Mouse (Mus musculus): ENCODE data around the gene Kif1c. TPM values are rescaled to one million over a fixed set of nuclear protein-coding genes. Genes with fewer than 3 reads are reported as not detected.

Gene Kif1c
- total RNA-seq, 2 experiments from 2014 or later = 388 to 467 TPM

GRCm38 (mm10) chr11:70667271-70668150 is 32.8 kb upstream of the Kif1c start:
- no peak for DNase-seq

DNA sequence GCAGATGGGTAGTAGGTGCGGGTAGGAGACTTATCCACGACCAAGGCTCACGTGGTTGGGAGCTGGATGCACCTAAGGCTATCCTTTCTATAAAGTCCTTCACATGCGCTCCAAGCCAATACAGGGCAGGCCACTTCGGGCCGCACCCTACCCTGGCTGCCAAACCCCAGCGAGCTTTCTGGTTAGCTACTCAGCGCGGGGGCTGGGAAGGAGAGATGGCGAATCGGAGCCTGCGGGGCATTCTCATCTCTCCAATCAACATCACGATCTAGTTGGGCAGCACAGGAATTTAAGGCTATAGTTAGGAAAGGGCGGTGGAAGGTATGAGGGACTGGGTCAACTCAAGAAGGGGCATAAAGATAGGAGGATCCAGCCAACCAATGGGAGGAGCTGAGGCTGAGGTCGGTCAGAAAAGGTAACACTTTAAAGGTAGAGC is 32.0 kb upstream of the Kif1c start:
- peak; percentile 84 for DNase-seq

DNA sequence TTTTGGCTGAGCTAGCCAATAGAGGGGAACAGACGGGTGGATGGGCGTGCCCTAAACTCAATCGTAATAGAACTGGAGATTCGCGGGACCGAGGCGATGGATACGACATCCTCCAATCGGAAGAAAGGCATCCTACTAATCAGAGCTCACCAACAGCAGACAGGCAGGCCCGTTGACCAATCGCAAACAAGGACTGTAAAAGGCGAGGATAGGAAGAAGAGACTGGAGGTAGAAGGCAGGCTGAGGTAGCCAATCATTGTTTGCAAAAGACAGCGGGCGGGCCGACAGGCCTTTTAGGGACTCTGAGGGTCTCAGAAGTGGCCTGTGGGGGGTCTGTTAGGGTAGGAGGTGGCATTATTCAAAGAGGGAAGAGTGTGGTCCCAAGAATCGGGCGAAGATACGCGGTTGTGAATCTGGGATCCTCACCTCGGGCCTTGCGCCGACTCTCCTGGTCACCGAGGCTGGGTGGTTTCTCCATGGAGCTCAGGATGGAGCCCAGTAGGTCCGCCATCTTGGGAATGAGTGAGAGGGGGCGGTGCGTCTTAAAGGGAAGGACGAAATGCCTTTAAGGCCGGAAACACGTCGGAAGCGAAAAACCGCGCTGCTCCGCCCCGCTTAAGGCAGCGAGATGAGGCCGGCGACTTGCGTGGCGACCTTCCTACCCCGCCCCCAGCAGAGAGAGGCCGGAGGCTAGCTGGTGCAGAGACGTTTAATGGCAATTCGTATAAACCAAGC is 31.4 kb upstream of the Kif1c start, which contains the start of gene Spag7:
Gene Spag7, minus strand, starts transcription at position 646 of the 735 bp plus-strand sequence.
- DNase-seq = peak; percentile 98

DNA sequence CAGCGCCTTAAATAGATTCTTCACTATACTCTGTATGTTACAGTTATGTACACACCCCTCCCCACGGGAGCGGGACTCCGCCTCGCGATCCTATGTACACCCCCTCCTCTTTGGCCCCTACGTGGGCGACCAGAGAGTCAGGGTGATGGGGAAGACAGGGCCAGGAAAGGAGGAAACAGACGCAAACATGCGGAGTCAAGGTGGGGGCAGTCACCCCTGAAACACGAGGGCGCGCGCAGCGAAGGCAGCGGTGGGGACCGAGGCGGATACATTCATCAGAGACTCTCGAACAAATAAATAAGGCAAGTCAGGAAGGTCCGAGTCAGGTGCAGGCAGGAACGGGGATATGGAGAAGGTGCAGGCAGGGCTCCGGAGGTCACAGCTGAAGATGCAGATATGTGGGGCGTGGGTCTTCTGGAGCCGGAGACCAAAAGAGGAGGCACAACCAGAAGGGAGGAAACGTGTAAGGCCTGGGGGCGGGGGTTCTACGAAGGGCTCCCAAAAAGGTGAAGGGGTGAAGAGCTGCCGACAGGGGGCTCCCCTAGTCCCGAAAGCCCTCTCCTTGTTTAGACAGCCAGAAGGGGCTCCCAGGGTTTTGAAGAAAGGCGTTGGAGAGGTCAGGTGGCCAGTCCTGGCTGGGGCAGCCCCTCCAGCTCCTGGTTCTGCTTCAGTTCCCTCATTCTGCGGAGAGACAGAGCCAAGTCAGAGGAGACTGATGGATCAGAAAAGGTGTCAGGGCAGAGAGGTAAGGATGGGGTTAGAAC is 30.6 kb upstream of the Kif1c start:
- DNase-seq = peak; percentile 74

- DNase-seq = no peak
Observed at GRCm38 (mm10) chr11:70670483-70670882, 29.9 kb upstream of the Kif1c start.

DNA sequence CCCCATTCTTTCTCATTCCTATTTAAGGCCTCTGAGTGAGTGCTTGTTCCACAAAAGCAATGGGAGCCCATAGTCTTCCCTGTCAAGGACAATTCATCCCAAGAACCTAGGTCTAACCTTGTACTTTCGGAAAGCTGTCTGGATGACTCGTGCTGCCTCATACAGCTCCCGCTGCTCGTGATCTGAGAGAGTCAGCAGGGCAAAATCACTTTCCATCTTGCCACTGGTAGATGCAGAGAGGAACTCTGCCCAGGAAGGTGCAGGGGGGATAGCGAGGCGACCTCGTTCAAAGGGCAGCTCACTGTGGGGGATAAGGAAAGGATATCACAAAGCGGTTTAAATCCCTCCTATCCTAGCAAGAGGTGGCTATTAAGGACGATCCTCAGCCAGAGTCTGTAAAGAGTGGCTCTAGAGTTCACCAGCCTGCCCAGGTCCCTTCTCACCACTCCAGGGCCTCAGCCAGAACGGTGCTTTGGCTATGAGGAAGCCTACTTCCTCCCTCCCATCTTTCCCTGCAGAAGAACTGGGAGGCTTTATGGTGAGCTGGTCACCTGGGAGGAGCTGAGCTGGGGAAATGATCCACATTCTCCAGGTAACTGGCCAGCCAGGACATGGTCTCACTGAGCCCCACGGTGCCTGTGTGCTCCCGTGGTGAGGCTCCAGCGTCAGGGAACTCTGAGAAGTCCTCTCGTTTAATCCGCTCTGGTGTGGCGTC is 28.9 kb upstream of the Kif1c start:
- no peak for DNase-seq

DNA sequence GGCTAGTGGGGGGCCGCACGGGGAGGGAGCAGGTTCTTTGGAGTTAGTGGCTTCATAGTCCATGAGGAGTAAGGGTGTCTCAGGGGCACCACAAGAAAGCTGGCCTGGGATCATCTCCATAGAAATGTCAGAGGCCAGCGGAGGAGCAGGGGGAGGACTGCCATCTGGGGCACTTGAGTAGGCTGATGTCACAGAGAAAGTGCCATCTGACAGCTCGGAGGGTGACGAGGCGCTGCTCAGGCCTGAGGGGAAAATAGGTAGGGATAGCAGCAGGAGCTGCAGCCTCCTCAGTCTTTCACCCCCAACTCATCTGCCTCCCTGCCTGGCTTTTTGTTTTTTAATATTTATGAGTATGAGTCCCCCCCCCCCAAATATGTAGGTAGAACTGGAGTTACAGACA is 26.3 kb upstream of the Kif1c start:
- no peak for DNase-seq

DNA sequence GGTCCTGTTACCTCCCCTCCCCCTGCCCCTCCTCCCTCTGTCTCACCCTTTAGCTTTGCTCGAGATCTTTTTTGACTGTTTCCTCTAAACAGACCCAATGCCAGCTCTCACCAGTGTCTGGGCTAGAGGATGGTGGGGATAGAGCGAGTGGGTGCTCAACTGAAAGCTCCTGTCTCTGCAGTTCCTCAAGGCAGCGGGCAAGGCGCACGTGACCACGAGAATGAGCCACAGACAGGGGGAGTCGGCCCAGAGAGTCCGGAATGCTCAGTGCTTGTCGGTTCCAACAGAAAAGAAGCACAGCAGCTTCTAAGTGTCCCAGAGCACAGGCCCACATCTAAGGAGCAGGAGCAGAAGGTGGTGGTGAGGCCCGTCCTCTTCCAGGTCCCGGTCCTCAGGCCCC is 25.8 kb upstream of the Kif1c start:
- DNase-seq = no peak

DNA sequence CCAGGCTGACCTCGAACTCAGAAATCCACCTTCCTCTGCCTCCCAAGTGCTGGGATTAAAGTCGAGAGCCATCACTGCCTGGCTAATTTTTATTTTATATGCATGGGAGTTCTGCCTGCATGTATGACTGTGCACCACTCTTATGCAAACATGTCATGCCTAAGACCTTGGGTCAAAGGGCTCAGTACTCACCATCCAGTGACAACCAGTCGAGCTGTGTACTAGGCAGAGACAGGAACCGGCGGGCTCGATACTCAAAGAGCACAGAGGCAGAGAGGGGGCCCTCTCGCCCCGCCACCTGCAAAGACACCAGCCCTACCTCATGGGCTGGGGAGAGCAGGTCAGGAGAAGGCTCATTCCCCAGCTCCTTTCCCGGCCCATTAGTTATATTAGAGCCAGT is 22.3 kb upstream of the Kif1c start:
- no peak for DNase-seq

DNA sequence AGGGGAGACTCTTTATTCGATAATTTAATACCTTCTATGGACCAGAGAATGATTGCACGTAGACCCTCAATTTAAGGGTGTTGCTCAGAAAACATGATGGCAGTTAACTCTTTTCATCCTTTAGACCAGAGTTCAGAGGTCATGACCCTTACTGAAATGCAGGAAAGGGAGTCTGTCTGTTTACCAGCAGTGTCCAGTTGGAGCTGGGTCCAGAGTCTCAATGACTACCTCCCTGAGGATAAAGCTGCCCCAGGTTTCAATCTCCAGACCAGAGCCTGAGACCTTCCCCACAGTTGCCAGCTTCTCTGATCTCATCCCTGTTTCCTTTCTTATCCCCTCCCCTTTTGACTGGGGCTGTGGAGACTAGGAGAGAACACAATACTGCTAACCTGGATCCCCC is 21.8 kb upstream of the Kif1c start:
- DNase-seq = no peak

- DNase-seq = no peak
Observed at GRCm38 (mm10) chr11:70679361-70679760, 21.0 kb upstream of the Kif1c start.

DNA sequence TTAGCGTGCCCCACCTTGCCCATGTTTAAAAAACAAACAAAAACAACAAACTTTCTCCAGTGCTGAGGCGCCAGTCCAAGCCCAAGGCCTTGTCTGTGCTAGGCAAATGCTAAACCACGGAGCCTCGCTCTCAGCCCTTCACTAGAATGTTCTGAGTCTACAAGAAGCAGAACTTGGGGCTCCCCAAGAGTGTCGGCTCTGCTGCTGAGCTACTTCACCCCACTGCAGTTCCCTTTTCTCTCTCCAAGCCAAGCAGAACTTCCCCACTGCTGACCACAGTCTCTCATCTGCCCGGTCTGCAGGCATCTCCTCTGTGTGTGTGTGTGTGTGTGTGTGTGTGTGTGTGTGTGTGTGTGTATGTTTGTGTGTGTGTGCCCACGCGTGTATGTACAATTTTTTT is 20.5 kb upstream of the Kif1c start:
- no peak for DNase-seq

GRCm38 (mm10) chr11:70681170-70681569 is 19.2 kb upstream of the Kif1c start:
- no peak for DNase-seq

DNA sequence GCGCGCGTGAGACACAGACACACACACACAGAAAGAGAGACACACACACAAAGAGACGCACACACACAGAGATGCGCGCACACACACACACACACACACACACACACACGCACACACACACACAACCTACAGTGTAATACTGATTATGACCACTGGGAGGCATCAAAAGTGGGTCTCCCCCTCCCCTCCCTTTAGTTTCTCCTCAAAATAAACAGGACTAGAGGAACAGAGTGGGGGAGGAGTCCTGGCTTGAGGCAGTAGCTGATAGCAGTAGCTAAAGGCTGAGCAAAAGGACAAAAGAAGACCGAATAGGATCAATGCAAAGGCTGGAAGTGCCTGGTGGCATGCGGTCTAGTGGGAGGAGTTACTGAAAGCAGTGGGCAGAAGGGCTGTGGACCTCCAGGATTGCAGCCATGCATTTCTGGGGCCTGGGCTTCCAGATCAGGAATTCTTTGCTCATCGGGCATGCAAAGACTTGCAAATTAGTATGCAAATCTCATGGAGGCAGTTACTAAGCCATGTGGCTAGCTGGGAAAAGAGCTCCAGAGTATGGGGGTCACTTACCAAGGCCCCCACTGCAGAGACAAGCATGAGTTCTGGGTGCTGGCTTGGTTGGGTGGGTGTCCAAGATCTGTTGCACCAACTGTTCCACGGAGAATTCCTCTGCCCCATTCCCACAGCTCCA is 18.3 kb upstream of the Kif1c start:
- no peak for DNase-seq

DNA sequence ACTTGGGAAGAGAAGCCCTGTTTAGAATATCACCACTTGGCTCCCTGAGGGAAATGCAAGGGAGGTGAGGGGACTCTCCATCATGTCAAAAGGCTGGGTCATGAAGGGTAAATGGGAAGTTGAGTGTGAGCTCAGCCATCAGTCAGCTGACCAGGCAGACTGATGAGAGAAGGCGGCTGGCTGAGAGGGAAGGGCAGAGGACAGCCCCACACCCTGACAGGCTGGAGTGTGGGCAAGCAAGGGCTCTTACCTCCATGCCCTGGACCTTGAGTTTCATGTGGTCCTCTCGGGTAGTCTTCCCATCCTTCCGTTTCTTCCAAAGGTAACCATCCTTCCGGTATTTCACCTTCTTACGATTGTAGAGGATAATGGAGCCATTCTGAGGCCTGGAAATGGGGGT is 16.7 kb upstream of the Kif1c start:
- no peak for DNase-seq

GRCm38 (mm10) chr11:70686901-70687566 is 13.3 kb upstream of the Kif1c start:
- DNase-seq = no peak

- peak; percentile 90 for DNase-seq
Observed at GRCm38 (mm10) chr11:70687601-70688199, 12.6 kb upstream of the Kif1c start, which contains the start of gene Camta2. Gene Camta2, minus strand, starts transcription at chr11:70688105.

DNA sequence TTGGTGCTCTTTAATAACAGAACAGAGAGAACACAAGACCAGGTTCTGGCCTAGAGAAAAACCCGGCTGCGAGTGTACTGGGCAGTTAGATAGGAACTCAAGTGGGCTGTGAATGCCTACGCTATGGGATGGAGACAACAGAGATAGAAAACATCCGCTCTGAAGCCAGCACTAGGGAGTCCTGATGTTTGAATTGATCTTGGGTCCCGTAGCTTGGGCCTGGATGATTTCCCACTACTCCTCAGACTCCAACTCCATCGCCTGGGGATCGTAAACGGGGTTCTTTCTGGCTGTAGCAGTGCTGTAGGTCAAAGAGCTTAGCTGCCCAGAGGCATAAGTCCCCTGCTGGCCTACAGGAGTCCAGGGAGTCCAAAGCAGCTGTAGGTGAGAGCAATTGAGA is 12.0 kb upstream of the Kif1c start:
- DNase-seq = no peak

DNA sequence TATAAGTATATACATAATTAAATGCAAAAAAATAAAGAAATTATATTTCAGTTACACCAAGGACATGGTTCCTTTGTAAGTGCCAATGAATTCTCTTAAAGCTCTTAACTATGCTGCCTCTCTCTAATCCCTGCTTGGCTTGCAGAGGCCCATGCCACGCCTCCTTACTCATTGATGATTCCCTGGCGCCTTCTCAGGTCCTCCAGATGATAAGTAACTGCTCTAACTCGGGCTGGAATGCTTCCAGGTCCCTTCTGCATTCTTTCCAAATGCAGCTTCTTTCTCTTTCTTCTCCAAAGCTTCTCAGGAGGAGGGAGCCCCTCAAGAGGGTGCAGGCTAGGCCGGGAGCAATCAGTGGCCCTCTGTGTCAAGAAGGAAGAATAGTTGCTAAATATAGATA is 10.8 kb upstream of the Kif1c start:
- DNase-seq = no peak

DNA sequence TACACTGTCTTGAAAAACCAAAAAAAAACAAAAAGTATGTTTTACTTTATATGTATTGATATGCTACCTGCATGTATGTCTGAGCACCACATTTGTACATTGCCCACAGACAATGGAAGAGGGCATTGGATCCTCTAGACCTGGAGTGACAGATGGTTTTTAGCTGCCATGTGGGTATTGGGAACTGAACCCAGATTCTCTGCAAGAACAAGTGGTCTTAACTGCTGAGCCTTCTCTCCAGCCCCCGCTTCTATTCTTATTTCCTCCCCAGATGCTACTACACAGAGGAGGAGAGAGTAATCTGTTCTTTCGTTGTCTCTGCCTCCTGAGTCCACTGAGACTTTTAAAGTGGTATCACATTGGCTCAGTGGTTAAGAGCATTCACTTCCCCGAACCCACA is 6.8 kb upstream of the Kif1c start:
- DNase-seq = no peak

Data from gastrocnemius, postnatal 25 days (tissue).